Mouse (Mus musculus) left cerebral cortex, adult 2 months (tissue): Measurements from ENCODE around the gene Ppfia3. TPM values are rescaled to one million over a fixed set of nuclear protein-coding genes. Genes with fewer than 3 reads are reported as not detected.
"Not testable (repeated sequence)": the region's sequence is repeated elsewhere in the genome, so short reads cannot be mapped to it uniquely, and the experiment has no call there.

ENCODE experiments used
- DNase-seq, 2 experiments: peaks; one replicate each; pipeline ENCODE4 v3.0.0; 2021 to 2022; ENCODE audit warnings: low spot score in 2 of 2, mixed read lengths in 1 of 2; ENCODE audit errors: extremely low spot score in 1 of 2
- H3K27ac ChIP-seq: fragments of 200-600 bp; 2 replicates; pipeline ENCODE4 v1.8.1; 2022
- H3K4me3 ChIP-seq: fragments of 200-600 bp; 2 replicates; pipeline ENCODE4 v1.8.1; 2022
- CTCF ChIP-seq: fragments of 200-600 bp; IDR thresholded peaks from 2 replicates; pipeline ENCODE4 v1.8.1; 2022; ENCODE audit warnings: antibody characterized with exemption, mild to moderate bottlenecking, moderate library complexity
- intact Hi-C: fragments of 180-260 bp; cut with DNase I; formaldehyde crosslinking; loops from one replicate; pipeline ENCODE4 v1.15.1; 2025
- total RNA-seq, 2 experiments: library from RNA; stranded (reverse); gene quantifications; 2 replicates each; pipeline ENCODE4 v1.2.3; 2021

The Ppfia3 gene
- total RNA-seq, 2 experiments from 2014 or later, result 156 to 159 TPM

DNA sequence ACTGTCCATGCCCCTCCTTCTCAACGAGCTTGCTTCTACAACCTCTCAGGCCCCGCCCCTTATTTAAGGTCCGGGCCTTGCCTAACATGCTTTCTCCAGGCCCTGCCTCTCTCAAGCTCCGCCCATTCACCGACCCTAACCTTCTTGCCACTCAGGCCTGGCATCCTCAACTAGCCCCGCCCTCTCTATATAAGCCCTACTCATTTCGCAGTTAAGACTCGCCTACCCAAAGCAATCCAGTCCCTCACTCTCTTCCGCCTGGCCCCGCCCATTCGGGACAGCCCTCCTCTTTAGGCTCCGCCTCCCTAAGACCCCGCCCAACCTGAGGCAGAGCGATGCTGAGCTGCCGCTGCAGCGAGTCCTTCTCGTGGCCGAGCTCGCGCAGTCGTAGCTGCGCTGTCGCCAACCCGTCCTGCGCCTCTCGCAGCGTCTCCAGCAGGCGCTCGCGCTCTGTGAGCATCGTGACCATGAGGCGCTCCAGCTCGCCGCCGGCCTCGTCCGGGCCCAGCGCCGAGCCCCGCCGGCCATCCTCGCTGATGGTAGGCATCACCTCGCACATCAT, 5.5 kb downstream of the Ppfia3 start:
- H3K27ac ChIP-seq, result peak overlapping the region; percentile 71
- intact Hi-C loops, result loop anchor here (5.0 kb wide), 1 partner anchor 54 kb away; no protein-coding TSS in a partner anchor
- H3K4me3 ChIP-seq, result peak overlapping the region; percentile 46
- DNase-seq, result peak; percentile 85
- no peak; the same call in 1 of the 2 replicates for TF ChIP-seq CTCF

DNA sequence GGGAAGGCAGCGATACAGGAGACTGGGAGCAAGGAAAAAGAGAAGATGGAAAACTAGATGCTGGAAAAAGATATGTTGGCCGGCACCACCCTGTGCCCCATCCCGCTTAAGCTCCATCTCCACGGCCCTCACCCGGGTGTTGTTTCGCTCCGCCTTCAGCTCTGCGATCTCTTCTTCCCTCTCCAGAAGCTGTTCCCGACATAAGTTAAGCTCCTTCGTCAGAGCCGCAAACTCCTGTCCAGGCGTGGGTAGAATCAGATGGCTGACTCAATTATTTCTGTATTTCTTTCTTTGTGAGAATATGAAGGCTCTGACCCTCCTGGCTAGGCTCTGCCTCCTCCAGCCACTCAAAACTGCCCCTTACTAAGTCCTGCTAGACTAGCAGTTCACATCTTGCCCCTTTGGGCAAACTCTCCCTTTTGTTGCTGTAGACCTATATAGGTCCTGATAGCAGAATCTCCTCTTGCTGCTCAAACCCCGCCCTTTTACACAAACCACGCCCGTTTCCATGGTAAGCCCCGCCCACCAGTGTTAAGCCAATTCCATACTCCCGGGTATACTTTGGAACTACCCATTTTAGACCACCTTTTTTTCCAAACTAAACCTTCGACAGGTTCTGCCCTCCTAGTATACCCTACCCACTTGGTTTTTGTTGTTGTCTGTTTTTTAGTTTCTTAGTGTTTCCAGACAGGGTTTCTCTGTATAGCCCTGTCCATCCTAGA, 6.3 kb downstream of the Ppfia3 start:
- intact Hi-C loops, result loop anchor here (5.0 kb wide), 1 partner anchor 53 kb away; no protein-coding TSS in a partner anchor
- no peak overlapping the region for H3K4me3 ChIP-seq
- H3K27ac ChIP-seq, result peak overlapping the region; percentile 59
- no peak for TF ChIP-seq CTCF
- DNase-seq, result peak in 1 of 2 experiments; percentile 53

DNA sequence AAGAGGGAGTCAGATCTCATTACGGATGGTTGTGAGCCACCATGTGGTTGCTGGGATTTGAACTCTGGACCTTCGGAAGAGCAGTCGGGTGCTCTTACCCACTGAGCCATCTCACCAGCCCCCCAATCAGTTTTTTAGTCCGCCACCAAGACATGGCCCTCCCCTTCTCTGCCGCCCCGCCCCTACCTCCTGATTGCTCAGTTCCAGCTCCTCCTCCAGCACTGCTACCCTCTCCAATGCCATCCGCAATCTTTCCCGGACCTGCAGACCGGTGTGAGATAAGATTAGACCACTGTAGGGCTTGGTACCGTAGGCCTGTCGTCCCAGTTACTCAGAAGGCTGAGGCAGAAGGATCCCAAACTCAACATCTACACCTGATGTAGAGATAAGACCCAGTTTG, 7.7 kb downstream of the Ppfia3 start:
- H3K27ac ChIP-seq, intact Hi-C loops, H3K4me3 ChIP-seq, DNase-seq: not testable (repeated sequence)

DNA sequence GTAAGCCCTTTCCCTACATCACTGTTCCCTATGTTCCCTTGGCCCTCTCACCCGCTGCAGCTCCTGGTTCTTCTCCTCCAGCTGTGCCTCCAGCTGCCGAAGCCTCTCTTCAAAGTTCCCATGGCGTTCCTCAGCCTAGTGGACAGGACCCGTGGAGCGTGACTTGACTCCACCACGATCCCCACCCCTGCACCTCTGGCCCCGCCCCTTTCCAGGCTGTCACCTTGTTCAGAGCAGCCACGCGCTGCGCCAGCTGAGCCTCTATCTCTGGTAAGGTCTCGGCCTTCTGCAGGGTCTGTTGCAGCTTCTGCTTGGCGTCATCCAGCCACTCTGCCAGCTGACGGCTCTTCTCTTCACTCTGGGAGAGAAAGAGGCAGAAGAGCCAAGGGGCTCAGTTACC, 10.7 kb downstream of the Ppfia3 start:
- TF ChIP-seq CTCF, result no peak
- Histone ChIP-seq H3K27ac (no peak overlapping the region), H3K4me3 (no peak overlapping the region)
- intact Hi-C loops, result no loop called here
- no peak for DNase-seq

DNA sequence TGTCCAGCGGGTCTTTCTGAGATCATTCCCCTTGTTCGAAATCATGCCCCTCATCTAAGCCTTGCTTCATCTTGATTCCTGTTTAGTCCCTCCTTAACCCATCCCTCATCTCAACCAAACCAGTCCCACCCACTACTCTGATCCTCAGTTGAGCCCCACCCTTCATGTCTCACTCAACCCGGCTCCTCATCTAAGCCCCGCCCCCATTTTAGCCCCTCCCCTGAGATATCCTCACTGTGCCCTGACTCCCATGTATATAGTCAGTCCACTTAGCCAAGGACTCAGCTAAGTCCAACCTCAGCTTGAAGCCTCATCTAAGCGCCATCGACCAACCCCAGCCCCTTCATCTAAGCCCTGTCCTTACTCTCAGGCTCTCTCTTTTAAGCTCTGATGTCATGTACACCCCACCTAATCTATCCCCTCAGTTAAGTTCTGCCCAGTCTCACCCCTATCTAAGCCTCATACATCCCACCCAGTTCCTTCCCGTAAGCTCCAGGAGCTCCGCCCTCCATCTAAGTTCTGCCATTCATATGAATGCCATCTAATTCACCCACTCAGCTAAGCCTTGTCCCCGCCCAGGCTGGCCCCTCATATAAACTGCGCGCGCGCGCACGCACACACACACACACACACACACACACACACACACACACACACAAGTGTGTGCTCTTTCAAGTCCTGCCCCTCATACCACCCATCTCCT, 11.3 kb downstream of the Ppfia3 start:
- no peak overlapping the region for H3K4me3 ChIP-seq
- intact Hi-C loops, result no loop called here
- no peak for TF ChIP-seq CTCF
- no peak overlapping the region for H3K27ac ChIP-seq
- DNase-seq, result no peak

DNA sequence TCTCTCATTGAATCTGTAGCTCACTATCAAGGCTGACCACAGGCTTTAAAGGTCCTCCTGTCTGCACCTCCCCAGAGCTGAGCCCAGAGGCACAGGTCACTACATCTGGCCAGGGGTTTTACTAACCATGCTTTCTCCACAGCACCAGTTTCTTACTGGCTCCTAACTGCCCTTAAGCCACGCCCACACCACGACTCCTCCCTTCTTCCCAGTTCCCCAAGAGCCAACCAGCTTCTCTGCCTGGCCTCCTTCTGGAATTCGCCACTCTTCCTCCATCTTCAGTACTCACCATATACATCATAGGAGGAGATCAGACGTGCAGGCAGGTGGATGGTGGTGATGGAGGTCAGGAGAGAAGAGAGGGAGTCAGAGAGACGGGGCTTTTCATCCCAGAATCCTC, 13.8 kb downstream of the Ppfia3 start:
- H3K4me3 ChIP-seq, result no peak overlapping the region
- intact Hi-C loops, result no loop called here
- no peak for DNase-seq
- H3K27ac ChIP-seq, result no peak overlapping the region
- no peak for TF ChIP-seq CTCF

DNA sequence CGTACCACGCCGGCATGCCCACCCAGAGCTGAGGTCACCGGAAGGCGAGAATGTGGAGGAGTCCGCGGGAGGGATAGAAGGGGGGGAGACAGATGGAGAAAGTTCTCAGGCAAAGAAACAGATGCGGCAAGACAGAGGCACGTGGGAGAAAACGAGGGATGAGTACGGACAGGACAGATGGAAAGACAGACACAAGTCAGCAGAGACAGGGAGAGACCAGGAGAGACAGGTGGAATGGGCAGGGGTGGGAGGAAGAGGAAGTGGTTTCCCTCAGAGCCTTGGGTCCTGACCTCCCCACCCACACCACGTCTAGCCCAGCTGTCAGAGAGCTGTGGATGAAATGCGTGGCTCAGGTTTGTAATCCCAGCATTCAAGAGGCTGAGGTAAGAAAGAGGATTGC, 19.9 kb downstream of the Ppfia3 start:
- no peak for DNase-seq
- intact Hi-C loops, result no loop called here
- Histone ChIP-seq H3K4me3 (no peak overlapping the region), H3K27ac (no peak overlapping the region)
- TF ChIP-seq CTCF, result no peak

DNA sequence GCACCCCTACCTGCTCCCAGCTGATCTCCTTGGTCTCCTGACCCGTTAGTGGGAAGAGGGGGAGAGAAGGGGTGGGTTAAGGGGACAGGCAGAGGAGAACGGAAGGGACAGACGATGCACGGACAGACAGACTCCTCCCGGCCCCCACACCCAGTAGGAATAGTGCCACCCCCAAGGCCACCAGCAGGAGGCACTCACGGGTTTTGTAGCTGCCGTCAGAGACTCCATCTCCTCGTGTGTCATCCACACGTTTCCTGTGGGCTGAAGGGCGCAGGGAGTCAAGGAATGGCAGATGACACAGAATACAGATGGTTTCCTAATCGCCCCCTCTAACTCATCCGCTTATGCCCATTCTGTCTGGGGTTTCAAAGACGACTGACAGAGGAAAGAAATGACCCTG, 23.3 kb downstream of the Ppfia3 start:
- peak; percentile 32 for TF ChIP-seq CTCF
- no peak for DNase-seq
- intact Hi-C loops, result no loop called here
- Histone ChIP-seq H3K4me3 (no peak overlapping the region), H3K27ac (peak overlapping the region; percentile 32; the same call in 1 of the 2 replicates)

DNA sequence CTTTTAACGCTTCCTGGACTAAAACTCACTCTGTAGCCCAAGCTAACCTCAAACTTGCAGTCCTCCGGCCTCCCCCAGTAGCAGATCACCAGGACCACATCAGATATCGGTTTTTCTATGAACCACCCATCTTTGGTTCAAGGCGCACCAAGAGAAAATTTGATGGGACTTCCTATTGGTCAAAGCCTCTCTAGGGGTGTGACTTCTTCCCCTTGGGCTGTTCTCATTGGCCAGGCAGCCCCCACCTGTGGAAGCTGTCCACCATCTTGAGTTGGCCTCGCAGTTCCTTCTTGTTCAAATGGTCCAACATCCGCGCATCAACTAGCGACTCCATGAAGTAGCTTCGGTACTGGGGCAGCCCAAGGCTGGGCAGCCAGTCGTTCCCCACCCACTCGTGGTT, 24.7 kb downstream of the Ppfia3 start:
- TF ChIP-seq CTCF, result no peak
- Histone ChIP-seq H3K4me3 (no peak overlapping the region), H3K27ac (peak overlapping the region; percentile 32; the same call in 1 of the 2 replicates)
- intact Hi-C loops, result no loop called here
- DNase-seq, result no peak

DNA sequence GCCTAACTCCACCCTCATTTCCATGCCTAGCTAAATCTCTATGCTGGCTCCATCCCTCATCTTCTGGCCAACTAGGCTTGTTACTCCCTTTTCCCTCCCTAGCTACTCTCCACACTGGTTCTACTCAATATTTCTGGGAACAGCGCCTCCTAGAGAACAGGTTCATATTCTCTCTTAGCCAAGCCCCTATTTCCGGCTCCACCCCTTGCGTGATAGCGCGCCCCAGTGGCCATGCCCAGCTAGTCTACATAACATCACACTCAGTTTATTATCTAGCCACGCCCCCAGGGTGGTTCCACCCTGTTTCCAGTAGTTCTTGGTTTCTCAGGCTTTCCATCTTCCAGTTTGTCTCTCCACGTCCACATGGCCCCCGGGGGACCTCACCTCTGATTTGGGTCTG, 25.5 kb downstream of the Ppfia3 start:
- peak; percentile 75 to 77 for DNase-seq
- H3K27ac ChIP-seq, result no peak overlapping the region
- intact Hi-C loops, result loop anchor here (2.0 kb wide), 1 partner anchor 41 kb away; no protein-coding TSS in a partner anchor
- H3K4me3 ChIP-seq, result no peak overlapping the region
- peak; percentile 83 for TF ChIP-seq CTCF

DNA sequence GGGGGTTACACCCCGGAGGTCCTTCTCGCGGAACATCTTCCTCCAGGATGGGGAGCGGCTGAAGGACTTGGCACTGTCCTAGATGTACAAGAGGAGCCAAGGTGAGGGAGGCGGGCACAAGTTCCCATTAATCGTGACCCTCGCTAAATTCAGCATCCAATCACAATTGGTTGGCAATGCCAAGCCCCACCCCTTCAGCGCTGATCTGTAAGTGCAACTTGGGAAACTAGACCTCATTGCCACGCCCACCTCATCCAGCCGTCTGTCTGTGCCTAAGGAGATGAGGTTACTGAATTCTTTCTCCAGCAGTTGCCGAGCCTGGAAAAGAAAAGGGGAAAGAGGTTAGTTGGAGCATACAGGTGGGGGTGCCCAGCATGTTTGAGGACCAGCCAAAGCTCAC, 26.1 kb downstream of the Ppfia3 start:
- DNase-seq, result peak in 1 of 2 experiments; percentile 37
- intact Hi-C loops, result loop anchor here (2.0 kb wide), 1 partner anchor 40 kb away; no protein-coding TSS in a partner anchor
- TF ChIP-seq CTCF, result no peak
- H3K27ac ChIP-seq, result no peak overlapping the region
- no peak overlapping the region for H3K4me3 ChIP-seq

DNA sequence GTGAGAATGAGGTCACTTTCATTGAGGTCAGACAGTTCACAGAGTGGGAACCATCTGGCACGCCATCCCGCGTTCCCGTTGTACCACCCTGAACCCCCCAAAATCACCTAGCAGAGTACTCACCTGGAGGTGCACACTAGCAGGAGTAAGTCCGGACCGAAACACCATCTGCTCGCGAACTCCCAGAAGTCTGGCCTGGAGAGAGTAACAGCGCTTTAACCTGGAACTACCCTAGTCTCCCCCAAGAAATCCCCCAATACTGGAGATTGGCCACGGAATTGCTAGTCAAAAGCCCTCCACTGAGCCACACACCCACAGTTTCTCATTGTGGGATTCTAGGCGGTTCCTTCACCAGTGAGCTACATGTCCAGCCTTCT, 26.8 kb downstream of the Ppfia3 start:
- Histone ChIP-seq H3K27ac (no peak overlapping the region), H3K4me3 (peak overlapping the region; percentile 38)
- TF ChIP-seq CTCF, result no peak
- DNase-seq, result no peak
- intact Hi-C loops, result loop anchor here (2.0 kb wide), 1 partner anchor 39 kb away; no protein-coding TSS in a partner anchor
